Mouse (Mus musculus) heart, postnatal 0 days (tissue): ENCODE data around the gene Nav2.

ENCODE experiments used
- CTCF ChIP-seq: IDR thresholded peaks from 2 replicates; pipeline ENCODE4 v1.5.1; 2016; ENCODE audit warnings: antibody characterized with exemption, control low read depth, low read depth
- EP300 ChIP-seq: IDR thresholded peaks from 2 replicates; pipeline ENCODE4 v1.6.1; 2016; ENCODE audit warnings: antibody characterized with exemption, low read depth

GRCm38 (mm10) chr7:48864199-48864598 lies 44.3 kb upstream of the Nav2 start:
- TF ChIP-seq EP300 (no peak), CTCF (no peak)
